Mouse (Mus musculus): ENCODE data around the gene Vamp3.

The Vamp3 gene

GRCm38 (mm10) chr4:151057347-151058321, at the start of gene Vamp3:
Vamp3 (minus strand) TSS chr4:151057963.
- DNase-seq (ENCODE audit: low spot score in 2 of 2), result peak; percentile 98 to 99

- no peak for DNase-seq (ENCODE audit: low spot score in 2 of 2)
These were observed 48.7 kb upstream of the Vamp3 start for GRCm38 (mm10) chr4:151106468-151106867.

GRCm38 (mm10) chr4:151105886-151106285, 48.1 kb upstream of the Vamp3 start:
- no peak for DNase-seq (ENCODE audit: low spot score in 2 of 2)

- no peak for DNase-seq (ENCODE audit: low spot score in 2 of 2)
These were observed 46.4 kb upstream of the Vamp3 start for GRCm38 (mm10) chr4:151104147-151104546.

- no peak for DNase-seq (ENCODE audit: low spot score in 2 of 2)
These were observed 45.9 kb upstream of the Vamp3 start for GRCm38 (mm10) chr4:151103646-151104045.

GRCm38 (mm10) chr4:151097104-151097438, 39.3 kb upstream of the Vamp3 start:
- no peak for DNase-seq (ENCODE audit: low spot score in 2 of 2)

GRCm38 (mm10) chr4:151096334-151097103, 38.8 kb upstream of the Vamp3 start:
- DNase-seq (ENCODE audit: low spot score in 2 of 2), result no peak

GRCm38 (mm10) chr4:151095207-151095606, 37.4 kb upstream of the Vamp3 start:
- no peak for DNase-seq (ENCODE audit: low spot score in 2 of 2)

GRCm38 (mm10) chr4:151089270-151089669, 31.5 kb upstream of the Vamp3 start, which contains the start of gene Gm13090:
Gm13090 (plus strand) TSS chr4:151089570.
- no peak for DNase-seq (ENCODE audit: low spot score in 2 of 2)

GRCm38 (mm10) chr4:151088819-151089218, 31.1 kb upstream of the Vamp3 start:
- DNase-seq (ENCODE audit: low spot score in 2 of 2), result no peak

GRCm38 (mm10) chr4:151087358-151087757, 29.6 kb upstream of the Vamp3 start:
- no peak for DNase-seq (ENCODE audit: low spot score in 2 of 2)

- DNase-seq (ENCODE audit: low spot score in 2 of 2), result no peak
These were observed 25.3 kb upstream of the Vamp3 start for GRCm38 (mm10) chr4:151083027-151083426.

- no peak for DNase-seq (ENCODE audit: low spot score in 2 of 2)
These were observed 24.2 kb upstream of the Vamp3 start for GRCm38 (mm10) chr4:151081977-151082376.

GRCm38 (mm10) chr4:151081355-151081754, 23.6 kb upstream of the Vamp3 start:
- no peak for DNase-seq (ENCODE audit: low spot score in 2 of 2)

- DNase-seq (ENCODE audit: low spot score in 2 of 2), result no peak
These were observed 17.1 kb upstream of the Vamp3 start for GRCm38 (mm10) chr4:151074817-151075216.

GRCm38 (mm10) chr4:151073108-151073744, 15.5 kb upstream of the Vamp3 start:
- DNase-seq (ENCODE audit: low spot score in 2 of 2), result peak; percentile 62 to 84

- no peak for DNase-seq (ENCODE audit: low spot score in 2 of 2)
These were observed 13.2 kb upstream of the Vamp3 start for GRCm38 (mm10) chr4:151070962-151071361.

GRCm38 (mm10) chr4:151068751-151069150, 11.0 kb upstream of the Vamp3 start:
- DNase-seq (ENCODE audit: low spot score in 2 of 2), result no peak

- DNase-seq (ENCODE audit: low spot score in 2 of 2), result no peak
These were observed 1.8 kb upstream of the Vamp3 start for GRCm38 (mm10) chr4:151059566-151059965.

GRCm38 (mm10) chr4:151058634-151059033, 871 bp upstream of the Vamp3 start:
- no peak for DNase-seq (ENCODE audit: low spot score in 2 of 2)

GRCm38 (mm10) chr4:151051162-151051561, 6.6 kb downstream of the Vamp3 start:
- DNase-seq (ENCODE audit: low spot score in 2 of 2), result no peak

GRCm38 (mm10) chr4:151046524-151046923, 11.2 kb downstream of the Vamp3 start:
- DNase-seq (ENCODE audit: low spot score in 2 of 2), result no peak

Data from spleen, postnatal 4 days (tissue).